Mouse (Mus musculus): ENCODE data around the gene Ifnz.
"Not testable (repeated sequence)": the region's sequence is repeated elsewhere in the genome, so short reads cannot be mapped to it uniquely, and the experiment has no call there.

Gene Ifnz

GRCm38 (mm10) chr4:88781831-88782230, at the start of gene Ifnz:
Gene Ifnz (plus strand): TSS chr4:88782131.
- DNase-seq (ENCODE audit: low read depth, low spot score), result not testable (repeated sequence)

GRCm38 (mm10) chr4:88738480-88738879, 43.5 kb upstream of the Ifnz start:
- DNase-seq (ENCODE audit: low read depth, low spot score), result peak; percentile 80

GRCm38 (mm10) chr4:88739036-88739435, 42.9 kb upstream of the Ifnz start:
- DNase-seq (ENCODE audit: low read depth, low spot score), result no peak

- no peak for DNase-seq (ENCODE audit: low read depth, low spot score)
Observed at GRCm38 (mm10) chr4:88741426-88741825, 40.5 kb upstream of the Ifnz start.

GRCm38 (mm10) chr4:88742771-88743371, 39.1 kb upstream of the Ifnz start:
- DNase-seq (ENCODE audit: low read depth, low spot score), result peak; percentile 51

GRCm38 (mm10) chr4:88744207-88744606, 37.7 kb upstream of the Ifnz start:
- DNase-seq (ENCODE audit: low read depth, low spot score), result peak; percentile 24

- no peak for DNase-seq (ENCODE audit: low read depth, low spot score)
Observed at GRCm38 (mm10) chr4:88749926-88750325, 32.0 kb upstream of the Ifnz start.

- DNase-seq (ENCODE audit: low read depth, low spot score), result not testable (repeated sequence)
Observed at GRCm38 (mm10) chr4:88754818-88755340, 27.1 kb upstream of the Ifnz start, which contains the start of gene Gm13271. Gene Gm13271 (plus strand): TSS chr4:88754868.

- DNase-seq (ENCODE audit: low read depth, low spot score), result peak; percentile 72
Observed at GRCm38 (mm10) chr4:88756581-88757513, 25.1 kb upstream of the Ifnz start.

- peak; percentile 93 for DNase-seq (ENCODE audit: low read depth, low spot score)
Observed at GRCm38 (mm10) chr4:88757628-88758031, 24.3 kb upstream of the Ifnz start.

- DNase-seq (ENCODE audit: low read depth, low spot score), result not testable (repeated sequence)
Observed at GRCm38 (mm10) chr4:88758751-88759150, 23.2 kb upstream of the Ifnz start.

- DNase-seq (ENCODE audit: low read depth, low spot score), result not testable (repeated sequence)
Observed at GRCm38 (mm10) chr4:88759610-88760268, 22.2 kb upstream of the Ifnz start, which contains the start of gene Gm13283. Gene Gm13283 (plus strand): TSS chr4:88760119.

GRCm38 (mm10) chr4:88760431-88760830, 21.5 kb upstream of the Ifnz start:
- peak; percentile 78 for DNase-seq (ENCODE audit: low read depth, low spot score)

- DNase-seq (ENCODE audit: low read depth, low spot score), result not testable (repeated sequence)
Observed at GRCm38 (mm10) chr4:88761776-88762175, 20.2 kb upstream of the Ifnz start.

GRCm38 (mm10) chr4:88762341-88762740, 19.6 kb upstream of the Ifnz start:
- DNase-seq (ENCODE audit: low read depth, low spot score), result not testable (repeated sequence)

GRCm38 (mm10) chr4:88763384-88764018, 18.4 kb upstream of the Ifnz start:
- peak; percentile 68 for DNase-seq (ENCODE audit: low read depth, low spot score)

- DNase-seq (ENCODE audit: low read depth, low spot score), result not testable (repeated sequence)
Observed at GRCm38 (mm10) chr4:88773534-88773933, 8.4 kb upstream of the Ifnz start, which contains the start of gene Gm13290. Gene Gm13290 (plus strand): TSS chr4:88773834.

GRCm38 (mm10) chr4:88776622-88777021, 5.3 kb upstream of the Ifnz start, which contains the start of gene Gm13289:
Gene Gm13289 (plus strand): TSS chr4:88776922.
- not testable (repeated sequence) for DNase-seq (ENCODE audit: low read depth, low spot score)

- not testable (repeated sequence) for DNase-seq (ENCODE audit: low read depth, low spot score)
Observed at GRCm38 (mm10) chr4:88779550-88779949, 2.4 kb upstream of the Ifnz start, which contains the start of gene Gm13272. Gene Gm13272 (plus strand): TSS chr4:88779850.

- DNase-seq (ENCODE audit: low read depth, low spot score), result not testable (repeated sequence)
Observed at GRCm38 (mm10) chr4:88780320-88780719, 1.6 kb upstream of the Ifnz start.

- not testable (repeated sequence) for DNase-seq (ENCODE audit: low read depth, low spot score)
Observed at GRCm38 (mm10) chr4:88782335-88782734, 404 bp downstream of the Ifnz start.
